Mouse (Mus musculus): ENCODE measurements around the gene Ralgps2. TPM values are rescaled to one million over a fixed set of nuclear protein-coding genes. Genes with fewer than 3 reads are reported as not detected.
A peak's percentile ranks its signal among the peaks of the same experiment; 100 is the strongest.

Gene Ralgps2
- polyA plus RNA-seq, 1 experiment from 2014 or later: 120 TPM

DNA sequence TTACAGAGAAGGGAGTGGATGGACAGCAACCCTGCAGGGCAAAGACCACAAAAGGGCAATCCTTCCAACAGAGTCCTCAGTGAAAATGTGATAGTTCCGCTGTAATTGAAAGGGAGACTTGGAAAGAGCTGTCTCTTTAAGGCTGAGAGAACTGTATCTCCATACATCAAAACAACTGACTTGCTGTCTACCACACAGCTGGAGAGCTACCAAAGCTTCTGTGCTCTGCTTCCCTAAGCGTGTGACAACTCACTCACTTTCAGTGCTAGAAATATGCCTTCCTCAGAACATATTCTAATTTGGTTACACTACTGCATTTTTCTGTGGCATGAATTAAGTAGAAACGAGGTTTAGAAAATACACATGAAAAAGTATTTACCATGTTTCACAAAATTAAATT lies 75.2 kb downstream of the Ralgps2 start:
- Histone ChIP-seq H3K27me3 (replicated peaks) (no peaks in the 10 kb centered on the region), H3K27ac (no peak overlapping the region), H3K4me2 (replicated peaks) (no peak overlapping the region), H3K9me3 (no peaks in the 10 kb centered on the region), H3K4me3 (no peak overlapping the region), H3K36me3 (no peaks in the 10 kb centered on the region), H3K4me1 (peaks cover 7% of the 10 kb centered on the region; the same call in 1 of the 2 replicates), H3K9ac (no peak overlapping the region)
- WGBS: 43% methylated on average over 3 of the region's 3 CpGs
- no peak for ATAC-seq (ENCODE audit: low FRiP score, low read depth)

DNA sequence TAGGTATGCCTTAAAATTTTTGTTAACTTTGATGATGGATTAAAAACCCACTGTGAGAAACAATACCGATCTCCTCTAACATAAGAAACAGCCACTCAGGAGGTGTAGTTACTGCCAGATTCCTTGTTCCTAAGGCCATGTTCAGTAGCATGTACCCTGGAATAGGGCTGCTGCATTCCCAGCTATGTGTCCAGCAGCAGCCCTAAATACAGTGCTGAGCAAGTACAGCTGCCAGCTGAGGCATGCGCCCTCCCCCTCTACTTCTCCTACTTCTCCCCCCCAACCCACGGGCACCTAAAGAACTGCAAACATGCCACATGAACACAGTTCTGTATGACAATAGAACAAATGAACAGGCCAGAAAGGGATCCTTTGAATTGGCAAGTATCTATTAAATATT lies 75.7 kb downstream of the Ralgps2 start:
- H3K9me3 ChIP-seq: no peaks in the 10 kb centered on the region
- no peak overlapping the region for H3K4me3 ChIP-seq
- ATAC-seq (ENCODE audit: low FRiP score, low read depth): no peak
- 65% methylated on average over 3 of the region's 3 CpGs for WGBS
- H3K27ac ChIP-seq: no peak overlapping the region
- no peaks in the 10 kb centered on the region for H3K27me3 ChIP-seq (replicated peaks)
- H3K36me3 ChIP-seq: no peaks in the 10 kb centered on the region
- peaks cover 7% of the 10 kb centered on the region; the same call in 1 of the 2 replicates for H3K4me1 ChIP-seq
- no peak overlapping the region for H3K4me2 ChIP-seq (replicated peaks)
- no peak overlapping the region for H3K9ac ChIP-seq

GRCm38 (mm10) chr1:156861475-156862043 lies 77.9 kb downstream of the Ralgps2 start:
- Histone ChIP-seq H3K9ac (no peak overlapping the region), H3K9me3 (no peaks in the 10 kb centered on the region), H3K4me2 (replicated peaks) (no peak overlapping the region), H3K27ac (no peak overlapping the region), H3K36me3 (no peaks in the 10 kb centered on the region), H3K4me1 (peaks cover 7% of the 10 kb centered on the region; the same call in 1 of the 2 replicates), H3K27me3 (replicated peaks) (no peaks in the 10 kb centered on the region), H3K4me3 (no peak overlapping the region)
- WGBS: 41% methylated on average over 4 of the region's 4 CpGs
- ATAC-seq (ENCODE audit: low FRiP score, low read depth): no peak

DNA sequence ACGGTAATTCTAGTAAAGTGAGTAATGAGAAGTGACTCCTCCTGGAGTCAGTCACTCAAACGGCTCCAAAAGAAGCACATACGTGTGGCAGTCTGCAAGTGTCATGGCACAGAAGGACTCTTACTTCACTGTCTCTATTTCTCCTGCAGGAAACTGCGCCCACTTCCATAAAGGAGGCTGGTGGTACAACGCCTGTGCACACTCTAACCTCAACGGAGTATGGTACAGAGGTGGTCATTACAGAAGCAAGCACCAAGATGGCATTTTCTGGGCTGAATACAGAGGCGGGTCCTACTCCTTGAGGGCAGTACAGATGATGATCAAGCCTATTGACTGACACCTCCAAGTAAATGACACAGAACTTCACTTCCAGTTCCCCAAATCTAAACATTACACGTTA lies 79.2 kb downstream of the Ralgps2 start:
- no peaks in the 10 kb centered on the region for H3K9me3 ChIP-seq
- no peak for ATAC-seq (ENCODE audit: low FRiP score, low read depth)
- H3K27ac ChIP-seq: no peak overlapping the region
- no peaks in the 10 kb centered on the region for H3K27me3 ChIP-seq (replicated peaks)
- no peak overlapping the region for H3K4me3 ChIP-seq
- H3K9ac ChIP-seq: no peak overlapping the region
- H3K4me1 ChIP-seq: peaks cover 7% of the 10 kb centered on the region; the same call in 1 of the 2 replicates
- H3K4me2 ChIP-seq (replicated peaks): no peak overlapping the region
- H3K36me3 ChIP-seq: no peaks in the 10 kb centered on the region
- 92% methylated on average over 8 of the region's 8 CpGs for WGBS

GRCm38 (mm10) chr1:156859711-156860250 lies 79.6 kb downstream of the Ralgps2 start:
- Histone ChIP-seq H3K4me2 (replicated peaks) (no peak overlapping the region), H3K27ac (no peak overlapping the region), H3K4me1 (peaks cover 7% of the 10 kb centered on the region; the same call in 1 of the 2 replicates), H3K27me3 (replicated peaks) (no peaks in the 10 kb centered on the region), H3K9ac (no peak overlapping the region), H3K4me3 (no peak overlapping the region), H3K36me3 (no peaks in the 10 kb centered on the region), H3K9me3 (no peaks in the 10 kb centered on the region)
- no peak for ATAC-seq (ENCODE audit: low FRiP score, low read depth)
- 85% methylated on average over 2 of the region's 2 CpGs for WGBS

- H3K4me3 ChIP-seq: no peak overlapping the region
- H3K9me3 ChIP-seq: no peaks in the 10 kb centered on the region
- H3K36me3 ChIP-seq: no peaks in the 10 kb centered on the region
- H3K9ac ChIP-seq: no peak overlapping the region
- H3K4me2 ChIP-seq (replicated peaks): no peak overlapping the region
- H3K27me3 ChIP-seq (replicated peaks): no peaks in the 10 kb centered on the region
- H3K27ac ChIP-seq: no peak overlapping the region
- ATAC-seq (ENCODE audit: low FRiP score, low read depth): no peak
- WGBS: 95% methylated on average over 2 of the region's 2 CpGs
- peaks cover 5% of the 10 kb centered on the region; the same call in 1 of the 2 replicates for H3K4me1 ChIP-seq
These were observed 80.3 kb downstream of the Ralgps2 start for GRCm38 (mm10) chr1:156859156-156859555.

GRCm38 (mm10) chr1:156856666-156857065 lies 82.8 kb downstream of the Ralgps2 start:
- Histone ChIP-seq H3K27ac (no peak overlapping the region), H3K4me1 (peaks cover 6% of the 10 kb centered on the region; the same call in 1 of the 2 replicates), H3K36me3 (no peaks in the 10 kb centered on the region), H3K9ac (no peak overlapping the region), H3K9me3 (no peaks in the 10 kb centered on the region), H3K4me2 (replicated peaks) (no peak overlapping the region), H3K27me3 (replicated peaks) (no peaks in the 10 kb centered on the region), H3K4me3 (no peak overlapping the region)
- ATAC-seq (ENCODE audit: low FRiP score, low read depth): no peak
- 90% methylated on average over 2 of the region's 2 CpGs for WGBS

- WGBS: 91% methylated on average over 4 of the region's 4 CpGs
- H3K9ac ChIP-seq: no peak overlapping the region
- H3K27ac ChIP-seq: no peak overlapping the region
- H3K4me2 ChIP-seq (replicated peaks): no peak overlapping the region
- peaks cover 6% of the 10 kb centered on the region; the same call in 1 of the 2 replicates for H3K4me1 ChIP-seq
- no peak overlapping the region for H3K4me3 ChIP-seq
- no peaks in the 10 kb centered on the region for H3K27me3 ChIP-seq (replicated peaks)
- ATAC-seq (ENCODE audit: low FRiP score, low read depth): no peak
- H3K9me3 ChIP-seq: no peaks in the 10 kb centered on the region
- no peaks in the 10 kb centered on the region; the same call in 1 of the 2 replicates for H3K36me3 ChIP-seq
These were observed 84.9 kb downstream of the Ralgps2 start for GRCm38 (mm10) chr1:156854558-156854957.

GRCm38 (mm10) chr1:156852872-156853271 lies 86.6 kb downstream of the Ralgps2 start:
- H3K36me3 ChIP-seq: no peaks in the 10 kb centered on the region; the same call in 1 of the 2 replicates
- H3K4me2 ChIP-seq (replicated peaks): no peak overlapping the region
- H3K4me3 ChIP-seq: no peak overlapping the region
- H3K27me3 ChIP-seq (replicated peaks): no peaks in the 10 kb centered on the region
- H3K9me3 ChIP-seq: no peaks in the 10 kb centered on the region
- no peak overlapping the region for H3K27ac ChIP-seq
- no peak overlapping the region for H3K9ac ChIP-seq
- H3K4me1 ChIP-seq: peaks cover 6% of the 10 kb centered on the region; the same call in 1 of the 2 replicates
- 68% methylated on average over 5 of the region's 5 CpGs for WGBS
- no peak for ATAC-seq (ENCODE audit: low FRiP score, low read depth)

- Histone ChIP-seq H3K4me2 (replicated peaks) (no peak overlapping the region), H3K4me3 (no peak overlapping the region), H3K9ac (no peak overlapping the region), H3K27ac (no peak overlapping the region), H3K36me3 (no peaks in the 10 kb centered on the region; the same call in 1 of the 2 replicates), H3K27me3 (replicated peaks) (no peaks in the 10 kb centered on the region), H3K4me1 (peaks cover 6% of the 10 kb centered on the region; the same call in 1 of the 2 replicates), H3K9me3 (no peaks in the 10 kb centered on the region)
- 73% methylated on average over 9 of the region's 9 CpGs for WGBS
- ATAC-seq (ENCODE audit: low FRiP score, low read depth): no peak
These were observed 87.0 kb downstream of the Ralgps2 start for GRCm38 (mm10) chr1:156852409-156852808.

- H3K4me1 ChIP-seq: 0 out of 2 replicates have a peak, but pooled peaks cover 6% of the 10 kb centered on the region
- no peaks in the 10 kb centered on the region; the same call in 1 of the 2 replicates for H3K36me3 ChIP-seq
- no peak overlapping the region for H3K4me3 ChIP-seq
- ATAC-seq (ENCODE audit: low FRiP score, low read depth): no peak
- H3K27me3 ChIP-seq (replicated peaks): no peaks in the 10 kb centered on the region
- WGBS: 83% methylated on average over 4 of the region's 4 CpGs
- H3K4me2 ChIP-seq (replicated peaks): no peak overlapping the region
- no peak overlapping the region for H3K9ac ChIP-seq
- no peaks in the 10 kb centered on the region for H3K9me3 ChIP-seq
- H3K27ac ChIP-seq: no peak overlapping the region
These were observed 92.3 kb downstream of the Ralgps2 start for GRCm38 (mm10) chr1:156847098-156847497.

- H3K4me1 ChIP-seq: peaks cover 24% of the 10 kb centered on the region
- no peak overlapping the region for H3K4me3 ChIP-seq
- no peaks in the 10 kb centered on the region for H3K9me3 ChIP-seq
- H3K9ac ChIP-seq: no peak overlapping the region
- H3K36me3 ChIP-seq: no peaks in the 10 kb centered on the region
- no peaks in the 10 kb centered on the region for H3K27me3 ChIP-seq (replicated peaks)
- no peak for ATAC-seq (ENCODE audit: low FRiP score, low read depth)
- no peak overlapping the region for H3K27ac ChIP-seq
- H3K4me2 ChIP-seq (replicated peaks): peak overlapping the region; percentile 28; the same call in 1 of the 2 replicates
- 78% methylated on average over 11 of the region's 11 CpGs for WGBS
These were observed 97.6 kb downstream of the Ralgps2 start for GRCm38 (mm10) chr1:156841625-156842339.

Data from neural tube, embryonic 12.5 days (tissue).